Mouse (Mus musculus) adrenal gland, postnatal 25 days (tissue): Measurements from ENCODE around the gene Ptk7. TPM values are rescaled to one million over a fixed set of nuclear protein-coding genes. Genes with fewer than 3 reads are reported as not detected.
A peak's percentile ranks its signal among the peaks of the same experiment; 100 is the strongest.

Experiments
- DNase-seq: peaks from one replicate; pipeline ENCODE4 v3.0.0; 2021; ENCODE audit warnings: mixed read lengths
- total RNA-seq: library from RNA; stranded (reverse); gene quantifications from 2 replicates; pipeline ENCODE4 v1.2.3, GENCODE M21; 2021

The Ptk7 gene
- total RNA-seq, 1 experiment from 2014 or later, result 16.8 TPM

- peak; percentile 77 for DNase-seq
Measured at GRCm38 (mm10) chr17:46644916-46645475, 15.7 kb upstream of the Ptk7 start.

DNA sequence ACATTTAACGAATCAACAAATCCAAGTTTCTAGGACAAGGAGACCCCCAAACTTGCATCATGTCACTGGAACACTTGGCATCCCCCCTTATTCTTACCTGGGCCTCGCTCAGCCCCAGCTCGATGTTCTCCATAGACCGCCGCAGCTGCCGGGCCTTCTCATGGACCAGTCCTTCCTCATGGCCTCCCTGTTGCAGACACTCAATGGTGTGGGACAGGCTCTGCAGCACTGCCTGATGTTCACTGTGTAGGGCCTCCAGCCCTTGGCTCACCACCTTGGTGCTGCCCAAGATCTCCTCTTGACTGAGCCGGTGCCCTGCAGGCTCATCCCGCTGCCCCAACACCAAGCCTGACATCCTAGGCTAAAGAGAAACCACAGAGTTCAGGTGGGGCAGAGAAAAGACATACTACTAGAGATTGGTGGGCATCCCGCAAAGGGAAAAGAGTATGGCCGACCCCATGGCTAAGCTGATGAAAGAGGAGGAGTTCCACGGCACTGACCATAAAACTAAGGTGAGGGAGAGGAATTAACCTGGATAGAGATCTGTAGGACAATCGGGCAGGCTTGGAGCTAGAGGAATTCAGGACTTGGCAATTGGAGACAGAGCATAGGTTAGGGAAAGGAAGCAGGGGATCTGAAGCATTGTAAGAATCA lies 15.0 kb upstream of the Ptk7 start:
- no peak for DNase-seq

DNA sequence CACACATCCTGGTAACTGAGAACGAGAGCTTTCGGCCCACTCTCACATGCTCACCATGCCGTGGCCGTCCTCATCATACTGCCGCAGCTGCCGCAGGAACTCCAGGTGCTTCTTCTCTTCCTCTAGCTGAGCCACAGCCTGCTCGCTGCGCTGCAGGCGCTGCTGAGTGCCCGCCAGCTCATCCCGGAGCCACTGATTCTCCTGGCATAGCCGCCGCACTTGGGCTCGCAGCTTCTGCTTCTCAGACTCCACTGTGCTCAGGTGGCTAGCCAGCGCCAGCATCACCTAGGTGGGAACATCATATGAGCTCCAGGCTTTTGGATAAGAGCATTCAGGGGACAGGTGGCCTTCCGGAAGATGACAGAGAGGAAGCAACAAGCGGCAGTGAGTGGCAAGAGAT lies 12.8 kb upstream of the Ptk7 start:
- DNase-seq, result no peak

- no peak for DNase-seq
Measured at GRCm38 (mm10) chr17:46639929-46640328, 10.6 kb upstream of the Ptk7 start.

DNA sequence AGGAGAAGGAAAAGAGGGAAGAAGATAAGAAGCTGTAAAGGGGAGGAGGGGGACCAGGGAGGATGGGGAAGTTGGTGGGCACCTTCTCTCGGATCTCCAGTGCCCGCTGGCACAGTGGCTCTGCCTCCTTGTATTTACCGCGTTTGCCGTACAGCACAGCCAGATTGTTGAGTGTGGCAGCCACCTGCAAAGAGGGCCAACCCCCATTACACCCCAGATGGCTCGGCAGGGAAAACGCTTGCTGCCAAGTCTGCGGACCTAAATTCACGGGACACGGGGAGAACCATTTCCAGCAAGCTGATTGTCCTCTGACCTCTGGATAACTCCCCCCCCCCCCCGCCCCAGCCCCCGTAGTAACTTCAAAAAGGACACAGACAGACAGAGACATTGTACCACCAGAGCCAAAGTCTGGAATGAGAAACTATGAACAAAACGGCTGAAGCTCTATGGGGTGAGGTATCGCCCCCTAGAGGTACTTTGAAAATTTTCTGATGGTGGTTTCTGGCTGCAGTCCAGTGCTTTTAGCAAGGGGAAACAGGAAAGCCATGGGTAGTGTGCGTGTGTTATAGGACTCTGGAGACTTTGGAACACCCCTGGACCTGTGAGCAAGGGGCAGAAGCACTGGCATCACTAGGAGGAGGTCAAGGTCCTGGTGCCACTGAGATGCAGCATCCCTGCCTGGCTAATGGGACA lies 7.7 kb upstream of the Ptk7 start:
- no peak for DNase-seq

DNA sequence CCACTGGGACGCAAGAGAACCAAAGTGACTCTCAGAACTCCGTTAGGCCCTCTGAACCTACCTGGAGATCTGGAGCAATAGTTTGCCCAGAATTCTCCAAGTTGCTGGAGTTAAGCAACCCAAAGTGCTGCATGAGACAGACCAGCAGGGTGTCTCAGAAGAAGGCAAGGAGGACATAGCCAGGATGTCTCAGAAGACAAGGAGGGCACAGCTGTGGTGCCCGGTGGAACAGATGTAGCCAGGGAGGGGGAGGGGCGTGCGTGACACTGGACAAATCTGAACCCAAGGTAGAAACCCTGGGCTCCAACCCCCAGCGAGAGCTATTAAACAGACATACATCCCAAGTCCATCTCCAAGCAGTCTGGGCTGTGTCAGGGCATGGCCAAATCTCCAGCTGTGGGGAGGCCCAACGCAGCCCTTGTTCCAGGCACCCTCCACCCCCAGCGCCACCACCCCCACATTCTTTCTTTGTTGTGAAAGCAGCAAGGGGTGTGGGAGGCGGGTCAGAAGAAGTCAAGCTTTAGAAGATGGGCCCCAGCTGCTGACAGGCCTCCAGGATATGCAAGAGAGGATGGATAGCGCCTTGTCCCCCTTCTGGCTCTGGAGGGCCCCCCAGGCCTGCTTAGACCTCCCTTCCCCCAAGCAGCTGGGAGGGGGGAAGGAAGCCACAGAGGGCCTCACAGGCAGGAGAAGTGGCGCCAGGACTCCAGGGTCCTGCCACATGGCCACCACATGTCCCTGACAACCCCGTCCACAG lies 559 bp upstream of the Ptk7 start:
- no peak for DNase-seq

DNA sequence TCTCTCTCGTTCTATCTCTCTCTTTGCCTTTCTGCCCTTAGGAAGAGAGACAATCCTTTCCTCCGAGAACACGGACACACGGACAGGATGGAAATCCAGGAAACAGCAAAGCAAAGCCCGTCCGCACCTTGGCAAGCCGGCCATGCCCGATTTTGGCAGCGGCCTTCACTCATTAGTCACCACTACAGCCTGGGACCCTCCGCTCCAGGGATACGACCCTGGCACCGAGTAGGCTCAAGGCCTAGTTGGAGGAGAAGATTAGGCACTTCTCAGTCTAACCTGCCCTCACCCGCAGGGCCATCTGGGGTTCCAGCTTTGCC lies 873 bp downstream of the Ptk7 start:
- peak; percentile 50 for DNase-seq

GRCm38 (mm10) chr17:46627409-46627808 lies 1.9 kb downstream of the Ptk7 start:
- no peak for DNase-seq

DNA sequence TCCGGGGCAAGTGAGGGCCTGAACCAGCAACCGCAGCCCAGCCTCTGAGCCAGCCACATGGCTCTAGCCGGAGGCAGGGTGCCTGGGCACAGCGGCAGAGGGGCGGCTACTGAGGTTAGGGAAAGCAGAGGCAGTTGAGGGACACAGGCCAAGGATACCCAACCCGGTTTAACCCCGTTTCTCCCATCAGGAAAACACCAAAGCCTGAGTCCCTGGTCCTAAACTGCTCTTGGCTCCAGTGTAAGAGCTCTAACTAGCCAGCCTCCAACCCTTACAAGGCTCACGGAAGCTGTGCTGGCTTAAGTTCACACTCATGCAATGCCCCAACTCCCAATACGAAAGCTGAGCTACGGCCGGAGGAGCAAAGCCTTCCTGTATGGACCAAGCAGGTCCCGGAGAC lies 4.7 kb downstream of the Ptk7 start:
- no peak for DNase-seq

DNA sequence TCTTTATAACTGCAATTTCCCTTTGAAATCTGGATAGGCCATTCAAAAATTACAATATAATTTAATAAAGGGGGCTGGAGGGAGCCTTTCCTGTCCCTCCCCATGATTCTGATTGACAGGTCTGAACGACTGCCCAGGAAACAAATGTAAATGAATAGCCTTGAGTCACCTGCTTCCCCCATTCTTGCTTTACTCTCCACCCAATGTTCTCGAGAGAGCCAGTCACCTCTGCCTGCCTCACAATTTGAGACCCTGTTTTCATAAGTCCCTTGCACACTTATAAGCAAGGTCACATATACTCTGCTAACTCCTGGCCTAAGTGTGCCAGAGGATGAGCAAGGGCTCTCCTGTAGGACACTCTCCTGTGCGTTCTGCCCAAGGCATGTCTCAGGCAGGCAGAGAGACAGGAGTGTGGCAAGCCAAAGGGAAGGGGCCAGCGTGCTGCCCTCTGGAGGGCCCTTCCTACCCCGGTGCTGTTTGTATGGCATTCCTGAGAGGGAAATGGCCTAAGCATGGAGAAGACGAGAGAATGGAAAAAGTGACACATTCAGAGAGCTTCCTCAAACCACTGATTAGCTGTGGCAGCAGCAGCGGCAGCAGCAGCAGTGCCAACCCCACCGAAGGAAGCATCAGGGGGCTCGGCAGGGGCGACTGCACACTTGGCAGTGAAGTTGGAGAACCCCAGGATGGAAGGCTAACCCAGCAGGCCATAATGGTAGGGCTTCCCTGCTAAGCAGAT lies 5.3 kb downstream of the Ptk7 start:
- DNase-seq, result no peak

DNA sequence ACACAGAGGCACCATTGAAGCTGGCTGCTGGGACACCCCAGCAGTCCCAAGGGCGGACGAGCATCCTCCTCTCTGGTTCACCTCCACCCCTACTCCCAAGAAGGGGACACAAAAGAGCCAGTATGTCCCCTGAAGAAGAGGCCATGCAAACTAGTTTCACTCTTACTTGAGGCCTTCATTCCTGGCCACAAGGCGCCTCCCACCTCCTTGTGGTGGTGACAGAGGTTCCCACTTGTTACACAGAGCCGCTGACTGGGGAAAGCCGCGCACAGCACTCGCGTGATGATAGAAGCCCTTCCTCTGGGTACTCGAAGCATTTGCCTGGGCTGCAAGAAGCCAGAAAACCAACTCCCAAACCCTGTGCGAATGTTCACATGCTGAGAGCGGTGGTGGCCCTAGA lies 7.0 kb downstream of the Ptk7 start:
- no peak for DNase-seq

- peak; percentile 69 for DNase-seq
Measured at GRCm38 (mm10) chr17:46621324-46621723, 8.0 kb downstream of the Ptk7 start.

DNA sequence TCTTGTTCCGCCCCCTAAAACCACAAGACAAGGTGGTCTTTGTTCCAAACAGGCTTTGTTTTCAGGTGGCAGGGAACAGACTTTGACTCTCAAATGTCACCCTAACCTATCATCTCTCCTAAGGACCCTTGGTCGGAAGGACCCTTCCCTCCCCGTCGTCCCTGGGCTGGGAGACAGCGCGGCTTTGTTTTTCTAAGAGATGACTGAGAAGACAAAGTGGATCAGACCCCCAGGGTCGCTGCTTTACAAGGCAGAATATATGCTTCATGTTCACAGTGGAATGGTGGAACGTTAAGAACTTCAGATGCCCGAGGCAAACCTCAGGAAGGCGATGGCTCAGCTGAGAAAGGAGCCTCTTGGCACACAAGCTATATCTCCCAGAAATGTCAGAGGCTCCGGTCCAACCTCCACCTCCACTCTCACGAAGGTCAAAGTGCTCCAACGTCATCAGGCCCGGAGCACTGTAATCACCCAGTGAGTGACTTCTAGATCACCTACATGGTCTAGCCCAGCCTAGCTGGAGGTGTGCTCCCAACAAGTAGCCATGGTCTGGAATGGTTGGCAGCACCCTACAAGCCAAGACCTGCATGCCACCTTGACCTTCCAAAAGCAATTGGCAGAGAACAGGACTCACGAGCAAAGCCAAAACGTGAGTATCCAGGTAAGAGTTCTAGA lies 9.5 kb downstream of the Ptk7 start:
- no peak for DNase-seq

- DNase-seq, result no peak
Measured at GRCm38 (mm10) chr17:46618769-46619682, 10.3 kb downstream of the Ptk7 start.

DNA sequence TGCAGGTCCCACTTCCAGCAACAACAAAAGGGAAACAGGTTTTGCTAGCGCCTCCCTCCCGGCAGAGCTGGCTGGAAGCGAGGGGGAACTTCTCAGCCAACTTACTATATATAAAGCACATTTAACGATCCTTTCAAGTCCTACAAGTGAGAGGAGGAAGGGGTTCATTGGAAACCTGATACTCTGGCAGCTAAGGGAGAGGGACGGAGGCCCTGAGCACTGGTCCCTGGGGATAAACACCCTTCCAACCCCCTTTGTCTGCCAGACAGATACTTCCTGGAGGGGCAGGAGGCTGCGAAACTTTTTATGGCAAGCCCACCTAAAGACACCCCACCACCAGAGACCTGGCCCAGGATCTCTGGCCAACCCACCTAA lies 10.9 kb downstream of the Ptk7 start:
- no peak for DNase-seq

DNA sequence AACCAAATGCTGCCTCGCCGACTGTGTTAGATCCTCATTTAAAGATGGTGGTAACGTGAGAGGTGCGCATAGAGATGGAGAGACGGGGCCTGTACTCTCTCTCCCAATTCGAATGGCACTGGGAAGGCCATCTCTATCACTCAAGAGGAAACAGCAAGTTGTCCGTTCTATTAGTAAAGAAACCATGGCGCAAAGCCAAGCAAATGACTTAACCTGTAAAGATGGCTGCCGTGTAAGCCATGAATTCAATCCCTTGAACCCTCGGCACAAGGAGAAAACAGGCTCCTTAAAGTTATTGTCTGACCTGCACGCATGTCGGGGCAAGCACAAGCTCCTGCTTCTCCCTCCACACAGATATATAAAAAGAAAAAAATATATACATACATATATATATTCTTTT lies 11.5 kb downstream of the Ptk7 start:
- no peak for DNase-seq

- DNase-seq, result no peak
Measured at GRCm38 (mm10) chr17:46613229-46613628, 16.1 kb downstream of the Ptk7 start.

- no peak for DNase-seq
Measured at GRCm38 (mm10) chr17:46612820-46613219, 16.5 kb downstream of the Ptk7 start.

DNA sequence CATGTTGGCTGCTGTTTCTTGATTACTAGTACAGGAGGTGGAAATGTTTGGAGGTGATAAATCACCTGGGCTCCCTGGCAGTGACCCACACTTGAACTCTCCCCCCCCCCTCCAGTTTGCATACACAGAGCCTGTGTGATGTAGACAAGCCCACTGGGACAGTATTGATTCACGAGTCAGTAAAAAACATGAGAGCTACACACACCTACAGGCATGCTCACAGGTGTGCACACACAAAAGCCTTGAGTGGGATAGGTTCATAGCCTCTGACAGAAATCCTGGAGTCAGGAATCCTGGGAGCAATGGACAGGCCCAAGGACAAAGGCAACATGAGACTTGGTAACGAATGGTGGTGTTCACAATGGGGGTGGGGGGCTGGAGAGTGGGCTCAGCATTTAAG lies 17.1 kb downstream of the Ptk7 start:
- DNase-seq, result no peak

DNA sequence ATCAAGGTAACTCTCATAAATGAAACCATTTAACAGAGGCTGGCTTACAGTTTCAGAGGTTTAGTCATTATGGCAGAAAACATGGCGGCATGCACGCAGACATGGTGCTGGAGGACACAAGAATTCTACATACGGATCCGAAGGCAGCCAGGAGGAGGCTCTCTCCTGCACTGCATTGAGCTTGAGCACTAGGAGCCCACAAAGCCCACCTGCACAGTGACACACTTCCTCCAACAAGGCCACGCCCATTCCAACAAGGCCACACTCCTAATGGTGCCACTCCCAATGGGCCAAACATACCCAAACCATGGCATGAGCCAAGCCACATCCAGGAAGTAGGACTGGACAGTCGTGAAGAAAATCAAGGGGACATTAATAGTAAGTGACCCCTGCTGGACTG lies 18.0 kb downstream of the Ptk7 start:
- no peak for DNase-seq
